Mouse (Mus musculus): ENCODE measurements at regions not wholly inside any gene's neighbourhood (a gene's known extent, or its start where the extent isn't known, plus 50 kb on each side); places are given as distances from the start of the nearest gene placed in this dataset.

- TF ChIP-seq FOSL1 (IDR thresholded peaks at IDR 0.05; ENCODE audit: insufficient read depth, low read length, poor library complexity, severe bottlenecking) = no peak
- TF ChIP-seq MYOG (IDR thresholded peaks at IDR 0.05; ENCODE audit: control insufficient read depth, extremely low read depth, insufficient read length) = no peak
Observed at GRCm38 (mm10) chr5:118392932-118393487, 148.0 kb downstream of the 2410131K14Rik start.

All from C2C12 (cell line).